Mouse (Mus musculus) cerebellum, adult 2 months (tissue): ENCODE results near the gene Uso1.

Experiments
- CTCF ChIP-seq: fragments of 200-500 bp; IDR thresholded peaks from 2 replicates; pipeline ENCODE4 v1.5.1; 2011; ENCODE audit warnings: low read depth, mild to moderate bottlenecking, control low read depth, low read length, moderate library complexity, borderline replicate concordance; ENCODE audit not compliant: insufficient read depth
- POLR2A ChIP-seq: fragments of 200-500 bp; IDR thresholded peaks from 2 replicates; pipeline ENCODE4 v1.6.1; 2011; ENCODE audit warnings: low read length, control low read depth, borderline replicate concordance; ENCODE audit not compliant: insufficient read depth

DNA sequence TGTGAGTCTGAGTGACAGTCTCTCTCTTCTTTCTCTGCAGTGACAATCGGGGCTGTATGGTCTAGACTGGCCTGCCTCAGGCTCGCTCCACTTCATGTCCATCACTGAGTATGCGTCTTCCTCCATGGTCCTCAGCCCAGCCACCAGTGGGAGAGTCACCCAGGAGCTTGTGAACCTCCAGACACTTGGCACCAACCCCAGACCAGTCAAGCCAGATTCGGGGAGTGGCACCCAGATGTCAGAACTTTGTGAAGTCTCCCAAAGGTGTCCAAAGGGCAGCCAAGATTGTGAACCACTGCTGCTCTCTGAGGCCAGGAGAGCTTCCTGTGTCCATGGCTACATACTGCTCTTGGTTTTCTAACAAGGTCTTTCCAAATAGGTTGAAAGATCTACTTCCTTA, 74.5 kb downstream of the Uso1 start:
- TF ChIP-seq CTCF (no peak), POLR2A (no peak)
